Mouse (Mus musculus) heart, embryonic 10.5 days (tissue): ENCODE results near the gene Zfp626. TPM values are rescaled to one million over a fixed set of nuclear protein-coding genes. Genes with fewer than 3 reads are reported as not detected.
"Not testable (repeated sequence)": the region's sequence is repeated elsewhere in the genome, so short reads cannot be mapped to it uniquely, and the experiment has no call there.

Experiments used
- DNase-seq: peaks from one replicate; pipeline ENCODE4 v3.0.0-alpha.2; 2017; ENCODE audit warnings: low spot score
- H3K27ac ChIP-seq: fragments of 300-500 bp; sonication (generic); 2 replicates; pipeline ENCODE4 v1.5.1; 2016; ENCODE audit warnings: mild to moderate bottlenecking
- H3K27me3 ChIP-seq: fragments of 300-500 bp; sonication (generic); 2 replicates; pipeline ENCODE4 v1.6.1; 2016; ENCODE audit warnings: mild to moderate bottlenecking; ENCODE audit not compliant: poor library complexity, insufficient read depth, severe bottlenecking
- H3K36me3 ChIP-seq: fragments of 300-500 bp; sonication (generic); 2 replicates; pipeline ENCODE4 v1.6.1; 2016; ENCODE audit warnings: mild to moderate bottlenecking, moderate library complexity
- H3K4me1 ChIP-seq: fragments of 300-500 bp; sonication (generic); 2 replicates; pipeline ENCODE4 v1.6.1; 2016; ENCODE audit warnings: mild to moderate bottlenecking
- H3K4me3 ChIP-seq: fragments of 300-500 bp; sonication (generic); 2 replicates; pipeline ENCODE4 v1.5.1; 2016; ENCODE audit warnings: mild to moderate bottlenecking, moderate library complexity
- H3K9me3 ChIP-seq: fragments of 300-500 bp; sonication (generic); 2 replicates; pipeline ENCODE4 v1.6.1; 2016; ENCODE audit warnings: mild to moderate bottlenecking, moderate library complexity
- WGBS: fragments of 180-500 bp; shearing (Covaris S2); methylation state at CpG from one replicate; pipeline ENCODE4 v1.1.7; 2016; 5-methylcytosine and 5-hydroxymethylcytosine counted together
- polyA plus RNA-seq: library from polyadenylated mRNA; unstranded; fragments of >200 nt; fragmentation: Nextera tagmentation; extraction: Ambion mirVana; gene quantifications from 2 replicates; pipeline ENCODE4 v1.2.1, GENCODE M21; 2016

Zfp626 gene
- polyA plus RNA-seq, 1 experiment from 2014 or later: 1.3 TPM

- WGBS: 76% methylated on average over 2 of the region's 2 CpGs
- Histone ChIP-seq H3K36me3 (no peaks in the 10 kb centered on the region), H3K27me3 (no peaks in the 10 kb centered on the region), H3K4me1 (peaks cover 3% of the 10 kb centered on the region), H3K9me3 (no peaks in the 10 kb centered on the region), H3K27ac (no peak overlapping the region), H3K4me3 (no peak overlapping the region)
- no peak for DNase-seq
Measured at GRCm38 (mm10) chr7:27834131-27834530, 27.1 kb downstream of the Zfp626 start.

- DNase-seq: no peak
- no peaks in the 10 kb centered on the region for H3K27me3 ChIP-seq
- 28% methylated on average over 6 of the region's 6 CpGs for WGBS
Measured at GRCm38 (mm10) chr7:27837896-27838295, 30.9 kb downstream of the Zfp626 start.

GRCm38 (mm10) chr7:27838323-27839249 lies 31.6 kb downstream of the Zfp626 start, which contains the start of gene Zfp59:
Gene Zfp59, plus strand, starts transcription at chr7:27838607.
- H3K27ac ChIP-seq: peak within 1 kb of the TSS; percentile 81
- peaks cover 9% of the 10 kb centered on the region for H3K4me1 ChIP-seq
- peak; percentile 97 for DNase-seq
- peaks cover 1% of the 10 kb centered on the region; the same call in 1 of the 2 replicates for H3K36me3 ChIP-seq
- no peaks in the 10 kb centered on the region for H3K9me3 ChIP-seq
- H3K27me3 ChIP-seq: no peaks in the 10 kb centered on the region
- 4% methylated on average over 34 of the region's 34 CpGs for WGBS
- H3K4me3 ChIP-seq: peak within 1 kb of the TSS; percentile 70

More at GRCm38 (mm10) chr7:27837896-27838295, 30.9 kb downstream of the Zfp626 start:
- Histone ChIP-seq H3K4me3 (peak overlapping the region; percentile 70), H3K36me3 (no peaks in the 10 kb centered on the region), H3K9me3 (no peaks in the 10 kb centered on the region), H3K27ac (peak overlapping the region; percentile 81), H3K4me1 (peaks cover 9% of the 10 kb centered on the region)

GRCm38 (mm10) chr7:27839596-27839995 lies 32.6 kb downstream of the Zfp626 start:
- peaks cover 9% of the 10 kb centered on the region for H3K4me1 ChIP-seq
- peaks cover 6% of the 10 kb centered on the region for H3K36me3 ChIP-seq
- no peaks in the 10 kb centered on the region for H3K27me3 ChIP-seq
- H3K27ac ChIP-seq: no peak overlapping the region
- H3K9me3 ChIP-seq: no peaks in the 10 kb centered on the region
- 92% methylated on average over 7 of the region's 7 CpGs for WGBS
- H3K4me3 ChIP-seq: peak overlapping the region; percentile 70
- no peak for DNase-seq

- WGBS: 85% methylated on average over 6 of the region's 6 CpGs
- H3K4me3 ChIP-seq: no peak overlapping the region
- DNase-seq: no peak
- H3K36me3 ChIP-seq: peaks cover 11% of the 10 kb centered on the region
- H3K27me3 ChIP-seq: no peaks in the 10 kb centered on the region
- no peaks in the 10 kb centered on the region for H3K9me3 ChIP-seq
- H3K4me1 ChIP-seq: peaks cover 9% of the 10 kb centered on the region
- H3K27ac ChIP-seq: no peak overlapping the region
Measured at GRCm38 (mm10) chr7:27840104-27840503, 33.1 kb downstream of the Zfp626 start.

- 84% methylated on average over 1 of the region's 1 CpGs for WGBS
- Histone ChIP-seq H3K4me3 (no peak within 1 kb of the TSS), H3K4me1 (peaks cover 14% of the 10 kb centered on the region), H3K27ac (no peak within 1 kb of the TSS), H3K36me3 (peaks cover 32% of the 10 kb centered on the region), H3K27me3 (no peaks in the 10 kb centered on the region), H3K9me3 (no peaks in the 10 kb centered on the region)
- DNase-seq: no peak
Measured at GRCm38 (mm10) chr7:27857227-27857626, 50.2 kb downstream of the Zfp626 start, which contains the start of gene Zfp607a. Gene Zfp607a, plus strand, starts transcription at chr7:27857527.

- peak overlapping the region; percentile 73 for H3K4me3 ChIP-seq
- no peaks in the 10 kb centered on the region for H3K27me3 ChIP-seq
- no peak for DNase-seq
- H3K36me3 ChIP-seq: peaks cover 28% of the 10 kb centered on the region
- peaks cover 14% of the 10 kb centered on the region for H3K4me1 ChIP-seq
- 17% methylated on average over 10 of the region's 10 CpGs for WGBS
- peak overlapping the region; percentile 90 for H3K27ac ChIP-seq
- H3K9me3 ChIP-seq: no peaks in the 10 kb centered on the region
Measured at GRCm38 (mm10) chr7:27859301-27860251, 52.6 kb downstream of the Zfp626 start.

- DNase-seq: peak; percentile 90
- H3K27me3 ChIP-seq: no peaks in the 10 kb centered on the region
- no peaks in the 10 kb centered on the region for H3K9me3 ChIP-seq
- WGBS: under 1% methylated on average over 22 of the region's 22 CpGs
- peaks cover 14% of the 10 kb centered on the region for H3K4me1 ChIP-seq
- H3K4me3 ChIP-seq: peak overlapping the region; percentile 73
- H3K27ac ChIP-seq: peak overlapping the region; percentile 90
- H3K36me3 ChIP-seq: peaks cover 30% of the 10 kb centered on the region
Measured at GRCm38 (mm10) chr7:27860396-27861235, 53.6 kb downstream of the Zfp626 start.

- not testable (repeated sequence) for H3K9me3 ChIP-seq, H3K27ac ChIP-seq, H3K27me3 ChIP-seq, DNase-seq, H3K4me3 ChIP-seq
- WGBS: 80% methylated on average over 5 of the region's 5 CpGs
- peaks cover 41% of the 10 kb centered on the region for H3K36me3 ChIP-seq
- peaks cover 14% of the 10 kb centered on the region for H3K4me1 ChIP-seq
Measured at GRCm38 (mm10) chr7:27862578-27862977, 55.6 kb downstream of the Zfp626 start.
